Mouse (Mus musculus) forebrain, embryonic 16.5 days (tissue): ENCODE measurements around the gene Olfr1109. TPM values are rescaled to one million over a fixed set of nuclear protein-coding genes. Genes with fewer than 3 reads are reported as not detected.

Experiments
- ATAC-seq: fragments of 200-750 bp; cut with Nextera tagmentation; 2 replicates; pipeline ENCODE4 v1.8.0; 2017; ENCODE audit warnings: mild to moderate bottlenecking, moderate library complexity
- H3K27ac ChIP-seq: fragments of 300-500 bp; sonication (generic); 2 replicates; pipeline ENCODE4 v1.5.1; 2014; ENCODE audit warnings: low read length, control low read depth
- H3K27me3 ChIP-seq: fragments of 300-500 bp; sonication (generic); replicated peaks from 2 replicates; pipeline ENCODE4 v1.6.1; 2014; ENCODE audit warnings: low read length; ENCODE audit not compliant: control insufficient read depth, insufficient read depth
- H3K36me3 ChIP-seq: fragments of 300-500 bp; sonication (generic); 2 replicates; pipeline ENCODE4 v1.6.1; 2014; ENCODE audit not compliant: control insufficient read depth, insufficient read depth
- H3K4me1 ChIP-seq: fragments of 300-500 bp; sonication (generic); replicated peaks from 2 replicates; pipeline ENCODE4 v1.6.1; 2014; ENCODE audit warnings: low read length; ENCODE audit not compliant: control insufficient read depth, insufficient read depth
- H3K4me2 ChIP-seq: fragments of 300-500 bp; sonication (generic); 2 replicates; pipeline ENCODE4 v1.6.1; 2014; ENCODE audit warnings: mild to moderate bottlenecking, low read length, control low read depth
- H3K4me3 ChIP-seq: fragments of 300-500 bp; sonication (generic); replicated peaks from 2 replicates; pipeline ENCODE4 v1.5.1; 2014; ENCODE audit warnings: mild to moderate bottlenecking, low read length, control low read depth
- H3K9ac ChIP-seq: fragments of 300-500 bp; sonication (generic); replicated peaks from 2 replicates; pipeline ENCODE4 v1.6.1; 2014; ENCODE audit warnings: low read depth, low read length, control low read depth
- H3K9me3 ChIP-seq: fragments of 300-500 bp; sonication (generic); 2 replicates; pipeline ENCODE4 v1.6.1; 2016; ENCODE audit warnings: low read length; ENCODE audit not compliant: control insufficient read depth
- WGBS: fragments of 180-500 bp; shearing (Covaris S2); extraction: QIAGEN DNeasy Blood & Tissue Kit; methylation state at CpG from one replicate; pipeline ENCODE4 v1.1.7; 2014; 5-methylcytosine and 5-hydroxymethylcytosine counted together
- polyA plus RNA-seq: library from polyadenylated mRNA; unstranded; fragments of >200 nt; fragmentation: Nextera tagmentation; extraction: Ambion mirVana; gene quantifications from 2 replicates; pipeline ENCODE4 v1.2.1, GENCODE M21; 2015

Gene Olfr1109
- not detected in 2 replicates for polyA plus RNA-seq

GRCm38 (mm10) chr2:87095908-87096307 lies at the start of gene Olfr1109:
Olfr1109 (minus strand) TSS chr2:87096008.
- 33% methylated on average over 1 of the region's 1 CpGs for WGBS
- no peak within 1 kb of the TSS for H3K27ac ChIP-seq
- H3K9me3 ChIP-seq, result no peaks in the 10 kb centered on the region

GRCm38 (mm10) chr2:87140200-87140599 lies 44.4 kb upstream of the Olfr1109 start, which contains the start of gene Olfr1110:
Olfr1110 (minus strand) TSS chr2:87140300.
- no peaks in the 10 kb centered on the region for H3K27me3 ChIP-seq
- no peak within 1 kb of the TSS for H3K4me3 ChIP-seq
- no peaks in the 10 kb centered on the region for H3K36me3 ChIP-seq
- no peak for ATAC-seq
- WGBS, result 85% methylated on average over 1 of the region's 1 CpGs
- H3K27ac ChIP-seq, result no peak within 1 kb of the TSS
- H3K4me2 ChIP-seq, result no peak within 1 kb of the TSS
- no peaks in the 10 kb centered on the region for H3K9me3 ChIP-seq
- no peak within 1 kb of the TSS for H3K9ac ChIP-seq
- H3K4me1 ChIP-seq, result no peaks in the 10 kb centered on the region

More at GRCm38 (mm10) chr2:87095908-87096307, at the start of gene Olfr1109:
- no peaks in the 10 kb centered on the region for H3K27me3 ChIP-seq
- ATAC-seq, result no peak
- H3K4me2 ChIP-seq, result no peak within 1 kb of the TSS
- H3K4me1 ChIP-seq, result no peaks in the 10 kb centered on the region
- no peaks in the 10 kb centered on the region for H3K36me3 ChIP-seq
- no peak within 1 kb of the TSS for H3K9ac ChIP-seq
- no peak within 1 kb of the TSS for H3K4me3 ChIP-seq

DNA sequence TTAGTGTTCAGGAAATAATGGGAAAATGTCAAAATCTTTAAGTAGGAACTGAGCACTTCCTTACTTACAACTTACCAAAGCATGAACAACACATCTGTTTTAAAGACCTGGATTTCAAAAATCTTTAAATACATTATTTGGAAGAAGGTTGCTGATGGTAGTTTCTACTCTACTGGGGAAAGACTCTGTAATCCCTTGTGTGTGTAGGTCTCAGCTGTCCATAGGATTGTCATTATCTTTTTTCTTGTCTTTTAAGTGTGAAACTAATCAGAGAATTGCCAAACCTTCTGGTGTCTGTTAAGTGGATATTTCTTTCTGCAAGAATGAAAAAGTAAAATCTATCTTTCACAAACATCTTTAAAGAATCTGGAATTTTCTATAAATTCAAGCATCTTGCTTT lies 18.7 kb upstream of the Olfr1109 start, which contains the start of gene Olfr259:
Olfr259 (minus strand) TSS at position 101 of the 400 bp plus-strand sequence.
- H3K9ac ChIP-seq, result no peak within 1 kb of the TSS
- no peak within 1 kb of the TSS for H3K27ac ChIP-seq
- no peak within 1 kb of the TSS for H3K4me2 ChIP-seq
- no peak within 1 kb of the TSS for H3K4me3 ChIP-seq
- H3K4me1 ChIP-seq, result no peaks in the 10 kb centered on the region
- no peaks in the 10 kb centered on the region for H3K36me3 ChIP-seq
- no peaks in the 10 kb centered on the region for H3K27me3 ChIP-seq
- no peak for ATAC-seq
- no peaks in the 10 kb centered on the region for H3K9me3 ChIP-seq

DNA sequence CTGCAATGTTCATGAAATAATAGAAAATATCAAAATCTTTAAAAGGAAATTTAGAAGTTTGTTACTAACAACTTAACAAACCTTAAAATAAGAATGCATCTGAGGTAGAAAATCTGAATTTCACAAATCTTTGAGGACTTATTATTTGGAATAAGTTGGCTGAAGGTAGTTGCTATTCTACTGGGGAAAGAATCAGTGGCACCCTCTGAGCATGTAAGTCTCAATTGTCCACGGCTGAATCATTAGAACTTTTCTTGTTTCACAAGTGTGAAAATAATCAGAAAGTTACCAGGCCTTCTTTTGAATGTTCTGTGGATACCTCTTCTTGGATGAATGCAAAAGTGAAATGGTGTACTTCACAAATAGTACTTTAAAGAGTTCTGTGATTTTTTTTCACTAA lies 20.1 kb downstream of the Olfr1109 start, which contains the start of gene Olfr1107:
Olfr1107 (minus strand) TSS at position 101 of the 400 bp plus-strand sequence.
- no peak within 1 kb of the TSS for H3K4me2 ChIP-seq
- no peak within 1 kb of the TSS for H3K27ac ChIP-seq
- H3K4me1 ChIP-seq, result no peaks in the 10 kb centered on the region
- no peak within 1 kb of the TSS for H3K9ac ChIP-seq
- no peak within 1 kb of the TSS for H3K4me3 ChIP-seq
- H3K27me3 ChIP-seq, result no peaks in the 10 kb centered on the region
- 84% methylated on average over 1 of the region's 1 CpGs for WGBS
- H3K9me3 ChIP-seq, result no peaks in the 10 kb centered on the region
- no peak for ATAC-seq
- no peaks in the 10 kb centered on the region for H3K36me3 ChIP-seq

DNA sequence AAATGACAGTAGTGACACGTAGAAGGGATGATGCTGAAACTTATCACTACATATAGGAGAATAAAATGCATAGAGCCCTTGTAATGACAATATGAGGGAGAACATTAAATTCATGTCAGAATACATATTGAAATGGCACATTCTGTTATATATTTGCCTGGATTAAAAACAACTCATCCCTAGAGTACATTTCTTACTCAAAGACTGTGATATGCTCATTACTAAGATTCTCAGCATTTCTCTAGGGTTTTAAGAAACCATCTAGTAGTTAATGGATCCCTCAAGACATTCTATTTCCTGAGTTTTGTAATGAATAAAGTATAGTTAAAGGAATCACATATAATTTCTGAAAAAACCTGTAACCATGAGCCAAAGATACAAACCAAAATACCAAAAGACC lies 43.6 kb downstream of the Olfr1109 start, which contains the start of gene Olfr1106:
Olfr1106 (minus strand) TSS at position 101 of the 400 bp plus-strand sequence.
- H3K27ac ChIP-seq, result no peak within 1 kb of the TSS
- H3K4me1 ChIP-seq, result no peaks in the 10 kb centered on the region
- ATAC-seq, result no peak
- no peak within 1 kb of the TSS for H3K4me3 ChIP-seq
- 66% methylated on average over 1 of the region's 1 CpGs for WGBS
- H3K27me3 ChIP-seq, result no peaks in the 10 kb centered on the region
- no peaks in the 10 kb centered on the region for H3K9me3 ChIP-seq
- no peaks in the 10 kb centered on the region for H3K36me3 ChIP-seq
- no peak within 1 kb of the TSS for H3K9ac ChIP-seq
- no peak within 1 kb of the TSS for H3K4me2 ChIP-seq

Other genes starting within 250 kb of the Olfr1109 start
- gene Olfr1095, start 244.3 kb downstream of the Olfr1109 start, polyA plus RNA-seq, result not detected in 2 replicates
- not detected in 2 replicates for gene Gm13723, start 221.2 kb downstream of the Olfr1109 start, polyA plus RNA-seq
- not detected in 2 replicates for gene Olfr1097, start 203.8 kb downstream of the Olfr1109 start, polyA plus RNA-seq
- not detected in 2 replicates for gene Olfr1098, start 171.5 kb downstream of the Olfr1109 start, polyA plus RNA-seq
- gene Olfr1099, start 135.3 kb downstream of the Olfr1109 start, polyA plus RNA-seq, result not detected in 2 replicates
- gene Olfr1100, start 116.1 kb downstream of the Olfr1109 start, polyA plus RNA-seq, result not detected in 2 replicates
- not detected in 2 replicates for gene Olfr1101, start 104.8 kb downstream of the Olfr1109 start, polyA plus RNA-seq
- gene Olfr1102, start 97.6 kb downstream of the Olfr1109 start, polyA plus RNA-seq, result not detected in 2 replicates
- not detected in 2 replicates for gene Olfr1104, start 68.9 kb downstream of the Olfr1109 start, polyA plus RNA-seq
- gene Olfr1105, start 59.5 kb downstream of the Olfr1109 start, polyA plus RNA-seq, result not detected in 2 replicates
- gene Olfr1106, start 43.7 kb downstream of the Olfr1109 start, polyA plus RNA-seq, result not detected in 2 replicates
- not detected in 2 replicates for gene Olfr1107, start 20.2 kb downstream of the Olfr1109 start, polyA plus RNA-seq
- gene Olfr259, start 18.6 kb upstream of the Olfr1109 start, polyA plus RNA-seq, result not detected in 2 replicates
- not detected in 2 replicates for gene Olfr1110, start 44.3 kb upstream of the Olfr1109 start, polyA plus RNA-seq
- gene Olfr1111, start 56.6 kb upstream of the Olfr1109 start, polyA plus RNA-seq, result not detected in 2 replicates
- gene Olfr1112, start 91.8 kb upstream of the Olfr1109 start, polyA plus RNA-seq, result not detected in 2 replicates
- gene Olfr1113, start 113.0 kb upstream of the Olfr1109 start, polyA plus RNA-seq, result not detected in 2 replicates
- not detected in 2 replicates for gene Olfr1115, start 152.0 kb upstream of the Olfr1109 start, polyA plus RNA-seq
- gene Olfr1116, start 171.5 kb upstream of the Olfr1109 start, polyA plus RNA-seq, result not detected in 2 replicates
- not detected in 2 replicates for gene Olfr1118, start 211.6 kb upstream of the Olfr1109 start, polyA plus RNA-seq